Mouse (Mus musculus) activated CD4-positive, CD25-positive, alpha-beta regulatory T cell, adult 9 weeks (primary cell): ENCODE measurements around the gene Klra10. TPM values are rescaled to one million over a fixed set of nuclear protein-coding genes. Genes with fewer than 3 reads are reported as not detected.

Experiments used
- polyA plus RNA-seq: library from polyadenylated mRNA; unstranded; fragments of 100-300 nt; shearing (Covaris generic); gene quantifications from one replicate; pipeline ENCODE4 v1.2.1, GENCODE M21; 2017

The Klra10 gene
- not detected for polyA plus RNA-seq

GRCm38 (mm10) chr6:130281828-130282227 lies at the start of gene Klra10:
Gene Klra10, minus strand, starts transcription at chr6:130281928.

DNA sequence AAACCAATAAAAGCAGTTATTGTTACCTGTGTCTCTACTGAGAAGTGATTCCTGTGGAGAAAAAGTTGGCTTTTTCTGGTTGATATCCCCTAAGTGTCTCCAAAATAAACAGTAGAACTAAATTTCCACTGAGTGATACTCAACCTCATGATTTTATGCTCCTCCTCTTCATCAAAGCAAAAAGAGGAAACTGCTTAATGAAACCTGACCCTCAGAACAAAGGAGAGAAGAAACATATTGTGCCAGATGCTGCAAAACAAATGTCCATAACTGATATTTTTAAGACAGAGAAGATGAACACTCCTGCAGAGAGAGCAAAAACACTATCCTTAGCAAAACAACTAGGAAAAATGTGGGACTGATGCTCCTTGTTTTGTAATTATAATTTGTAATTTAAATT lies 48.5 kb downstream of the Klra10 start, which contains the start of gene Klra7:
Klra7 (minus strand) TSS at position 101 of the 400 bp plus-strand sequence.

Other genes starting within 250 kb of the Klra10 start
- not detected for gene Klra4, start 214.7 kb downstream of the Klra10 start, polyA plus RNA-seq
- gene Klra8, start 152.0 kb downstream of the Klra10 start, polyA plus RNA-seq, result not detected
- not detected for gene Klra9, start 88.8 kb downstream of the Klra10 start, polyA plus RNA-seq
- gene Klra7, start 48.6 kb downstream of the Klra10 start, polyA plus RNA-seq, result not detected
- not detected for gene Klra3, start 55.6 kb upstream of the Klra10 start, polyA plus RNA-seq
- gene Klra1, start 104.9 kb upstream of the Klra10 start, polyA plus RNA-seq, result not detected